Mouse (Mus musculus) induced T-regulatory cell, adult 2 months (primary cell): Measurements from ENCODE around the gene Zfp827.

Experiments
- DNase-seq: peaks from one replicate; pipeline ENCODE4 v3.0.0-alpha.2; 2012; ENCODE audit warnings: low read depth

The Zfp827 gene

GRCm38 (mm10) chr8:79065924-79066323 lies 37.7 kb downstream of the Zfp827 start:
- no peak for DNase-seq

- DNase-seq, result no peak
Observed at GRCm38 (mm10) chr8:79067812-79068630, 39.8 kb downstream of the Zfp827 start.

- no peak for DNase-seq
Observed at GRCm38 (mm10) chr8:79073311-79073710, 45.1 kb downstream of the Zfp827 start.

GRCm38 (mm10) chr8:79074986-79075385 lies 46.7 kb downstream of the Zfp827 start:
- DNase-seq, result no peak

- DNase-seq, result no peak
Observed at GRCm38 (mm10) chr8:79077256-79077655, 49.0 kb downstream of the Zfp827 start.

GRCm38 (mm10) chr8:79078556-79079195 lies 50.4 kb downstream of the Zfp827 start:
- DNase-seq, result no peak

GRCm38 (mm10) chr8:79079196-79079561 lies 50.9 kb downstream of the Zfp827 start:
- no peak for DNase-seq

GRCm38 (mm10) chr8:79080096-79080739 lies 52.0 kb downstream of the Zfp827 start:
- DNase-seq, result no peak

- DNase-seq, result no peak
Observed at GRCm38 (mm10) chr8:79081333-79081732, 53.1 kb downstream of the Zfp827 start.

GRCm38 (mm10) chr8:79081955-79082354 lies 53.7 kb downstream of the Zfp827 start:
- no peak for DNase-seq

- DNase-seq, result no peak
Observed at GRCm38 (mm10) chr8:79083461-79084358, 55.5 kb downstream of the Zfp827 start.

- no peak for DNase-seq
Observed at GRCm38 (mm10) chr8:79084359-79084820, 56.2 kb downstream of the Zfp827 start.

GRCm38 (mm10) chr8:79094422-79094821 lies 66.2 kb downstream of the Zfp827 start:
- DNase-seq, result no peak

- DNase-seq, result no peak
Observed at GRCm38 (mm10) chr8:79095162-79095561, 66.9 kb downstream of the Zfp827 start.

- DNase-seq, result no peak
Observed at GRCm38 (mm10) chr8:79096970-79097369, 68.7 kb downstream of the Zfp827 start.

- no peak for DNase-seq
Observed at GRCm38 (mm10) chr8:79102707-79103106, 74.5 kb downstream of the Zfp827 start.

- no peak for DNase-seq
Observed at GRCm38 (mm10) chr8:79103185-79103878, 75.1 kb downstream of the Zfp827 start.

GRCm38 (mm10) chr8:79103923-79104580 lies 75.8 kb downstream of the Zfp827 start:
- no peak for DNase-seq

- DNase-seq, result no peak
Observed at GRCm38 (mm10) chr8:79104634-79105033, 76.4 kb downstream of the Zfp827 start.

GRCm38 (mm10) chr8:79105186-79105585 lies 76.9 kb downstream of the Zfp827 start:
- no peak for DNase-seq

- no peak for DNase-seq
Observed at GRCm38 (mm10) chr8:79111461-79111860, 83.2 kb downstream of the Zfp827 start.
